Mouse (Mus musculus): Measurements from ENCODE around the gene Tesc. TPM values are rescaled to one million over a fixed set of nuclear protein-coding genes. Genes with fewer than 3 reads are reported as not detected.

The Tesc gene
- polyA plus RNA-seq, 1 experiment: 0.13 TPM

GRCm38 (mm10) chr5:117993550-117993949 is 34.0 kb upstream of the Tesc start:
- Histone ChIP-seq H3K4me3 (replicated peaks) (no peak overlapping the region), H3K9me3 (ENCODE audit: control insufficient read depth, low read length) (no peaks in the 10 kb centered on the region), H3K27me3 (ENCODE audit: control insufficient read depth) (no peaks in the 10 kb centered on the region), H3K4me1 (ENCODE audit: control insufficient read depth) (peaks cover 8% of the 10 kb centered on the region), H3K36me3 (ENCODE audit: control insufficient read depth) (peaks cover 71% of the 10 kb centered on the region)
- TF ChIP-seq GATA1 (IDR thresholded peaks at IDR 0.05; ENCODE audit: low read length) (no peak), TAL1 (IDR thresholded peaks at IDR 0.05; ENCODE audit: low read length) (no peak)

DNA sequence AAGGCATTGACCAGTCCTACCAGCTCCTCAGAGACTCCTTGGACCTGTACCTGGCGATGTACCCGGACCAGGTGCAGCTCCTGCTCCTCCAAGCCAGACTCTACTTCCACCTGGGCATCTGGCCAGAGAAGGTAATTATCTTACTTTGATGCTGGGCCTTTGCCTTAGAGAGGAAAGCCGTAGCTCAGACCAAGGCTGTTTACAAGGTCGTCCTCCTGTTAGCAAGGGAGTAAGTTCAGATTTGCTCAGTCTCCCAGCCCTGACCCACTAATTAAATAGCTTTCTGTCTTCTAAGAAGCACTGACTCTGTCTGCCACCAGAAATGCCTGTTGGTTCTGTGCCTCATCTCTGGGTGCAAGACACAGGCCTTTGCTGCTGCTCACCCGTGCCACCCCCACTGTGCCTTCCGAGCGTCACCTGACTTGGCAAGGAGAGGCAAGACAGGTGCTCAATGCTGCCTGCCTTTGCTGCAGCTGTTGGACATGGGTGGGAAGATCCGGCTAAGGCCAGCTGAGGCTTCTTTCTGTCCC is 32.1 kb upstream of the Tesc start:
- Histone ChIP-seq H3K27me3 (ENCODE audit: control insufficient read depth) (no peaks in the 10 kb centered on the region), H3K4me1 (ENCODE audit: control insufficient read depth) (no peaks in the 10 kb centered on the region), H3K36me3 (ENCODE audit: control insufficient read depth) (peaks cover 67% of the 10 kb centered on the region), H3K4me3 (replicated peaks) (no peak overlapping the region), H3K9me3 (ENCODE audit: control insufficient read depth, low read length) (no peaks in the 10 kb centered on the region)
- TF ChIP-seq TAL1 (IDR thresholded peaks at IDR 0.05; ENCODE audit: low read length) (no peak), GATA1 (IDR thresholded peaks at IDR 0.05; ENCODE audit: low read length) (no peak)

DNA sequence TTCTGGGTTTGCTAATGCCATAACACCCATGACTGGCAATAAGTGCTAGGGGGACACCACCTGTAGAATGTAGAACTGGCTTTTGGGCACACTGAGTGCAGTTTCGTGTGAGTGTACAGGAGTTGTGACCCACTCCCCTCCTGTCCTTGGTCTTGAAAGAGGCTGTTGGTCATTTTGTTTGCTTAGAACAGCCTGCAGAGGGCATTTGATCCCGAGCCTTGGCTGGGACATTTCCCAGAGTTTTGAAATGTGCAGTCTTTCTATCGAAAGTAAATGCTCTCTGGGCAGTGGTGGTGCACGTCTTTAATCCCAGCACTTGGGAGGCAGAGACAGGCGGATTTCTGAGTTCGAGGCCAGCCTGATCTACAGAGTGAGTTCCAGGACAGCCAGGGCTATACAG is 31.6 kb upstream of the Tesc start:
- TF ChIP-seq GATA1 (IDR thresholded peaks at IDR 0.05; ENCODE audit: low read length): no peak
- TF ChIP-seq TAL1 (IDR thresholded peaks at IDR 0.05; ENCODE audit: low read length): no peak
- H3K27me3 ChIP-seq (ENCODE audit: control insufficient read depth): no peaks in the 10 kb centered on the region
- H3K4me3 ChIP-seq (replicated peaks): no peak overlapping the region
- H3K36me3 ChIP-seq (ENCODE audit: control insufficient read depth): peaks cover 67% of the 10 kb centered on the region
- H3K4me1 ChIP-seq (ENCODE audit: control insufficient read depth): no peaks in the 10 kb centered on the region
- H3K9me3 ChIP-seq (ENCODE audit: control insufficient read depth, low read length): no peaks in the 10 kb centered on the region

GRCm38 (mm10) chr5:117996581-117996980 is 31.0 kb upstream of the Tesc start:
- H3K4me1 ChIP-seq (ENCODE audit: control insufficient read depth): no peaks in the 10 kb centered on the region
- H3K36me3 ChIP-seq (ENCODE audit: control insufficient read depth): peaks cover 63% of the 10 kb centered on the region
- no peaks in the 10 kb centered on the region for H3K27me3 ChIP-seq (ENCODE audit: control insufficient read depth)
- TF ChIP-seq GATA1 (IDR thresholded peaks at IDR 0.05; ENCODE audit: low read length) (no peak), TAL1 (IDR thresholded peaks at IDR 0.05; ENCODE audit: low read length) (no peak)
- H3K4me3 ChIP-seq (replicated peaks): no peak overlapping the region
- H3K9me3 ChIP-seq (ENCODE audit: control insufficient read depth, low read length): no peaks in the 10 kb centered on the region

- H3K36me3 ChIP-seq (ENCODE audit: control insufficient read depth): peaks cover 64% of the 10 kb centered on the region
- no peaks in the 10 kb centered on the region for H3K9me3 ChIP-seq (ENCODE audit: control insufficient read depth, low read length)
- no peak overlapping the region for H3K4me3 ChIP-seq (replicated peaks)
- H3K27me3 ChIP-seq (ENCODE audit: control insufficient read depth): no peaks in the 10 kb centered on the region
- no peak for TF ChIP-seq TAL1 (IDR thresholded peaks at IDR 0.05; ENCODE audit: low read length)
- H3K4me1 ChIP-seq (ENCODE audit: control insufficient read depth): no peaks in the 10 kb centered on the region
Observed at GRCm38 (mm10) chr5:117997434-117997970, 30.0 kb upstream of the Tesc start.

- Histone ChIP-seq H3K4me1 (ENCODE audit: control insufficient read depth) (no peaks in the 10 kb centered on the region), H3K36me3 (ENCODE audit: control insufficient read depth) (peaks cover 72% of the 10 kb centered on the region), H3K27me3 (ENCODE audit: control insufficient read depth) (no peaks in the 10 kb centered on the region), H3K4me3 (replicated peaks) (no peak overlapping the region), H3K9me3 (ENCODE audit: control insufficient read depth, low read length) (no peaks in the 10 kb centered on the region)
- no peak for TF ChIP-seq GATA1 (IDR thresholded peaks at IDR 0.05; ENCODE audit: low read length)
- no peak for TF ChIP-seq TAL1 (IDR thresholded peaks at IDR 0.05; ENCODE audit: low read length)
Observed at GRCm38 (mm10) chr5:117999061-117999460, 28.5 kb upstream of the Tesc start.

DNA sequence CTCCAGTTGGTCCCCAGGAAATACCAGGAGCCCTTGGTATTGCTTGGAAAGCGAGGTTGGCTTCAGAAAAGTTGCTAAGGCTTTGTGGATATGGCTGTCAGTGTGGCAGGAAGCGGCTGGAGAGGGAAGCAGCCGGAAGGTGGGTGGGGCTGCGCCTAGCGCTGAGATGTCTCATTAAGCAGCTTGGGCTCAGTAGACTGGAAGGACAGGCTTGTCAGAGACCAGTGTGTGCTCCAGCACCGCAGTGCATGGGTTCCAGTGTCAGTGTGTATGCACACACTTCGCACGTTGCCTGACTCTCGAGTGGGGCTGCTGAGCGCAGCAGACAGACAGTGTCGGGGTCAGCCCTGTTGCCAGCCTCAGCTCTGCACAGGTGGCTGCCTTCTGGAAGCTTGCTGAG is 28.0 kb upstream of the Tesc start:
- H3K27me3 ChIP-seq (ENCODE audit: control insufficient read depth): no peaks in the 10 kb centered on the region
- TF ChIP-seq TAL1 (IDR thresholded peaks at IDR 0.05; ENCODE audit: low read length) (no peak), GATA1 (IDR thresholded peaks at IDR 0.05; ENCODE audit: low read length) (no peak)
- H3K9me3 ChIP-seq (ENCODE audit: control insufficient read depth, low read length): no peaks in the 10 kb centered on the region
- peaks cover 66% of the 10 kb centered on the region for H3K36me3 ChIP-seq (ENCODE audit: control insufficient read depth)
- H3K4me1 ChIP-seq (ENCODE audit: control insufficient read depth): no peaks in the 10 kb centered on the region
- H3K4me3 ChIP-seq (replicated peaks): no peak overlapping the region

- Histone ChIP-seq H3K4me1 (ENCODE audit: control insufficient read depth) (no peaks in the 10 kb centered on the region), H3K27me3 (ENCODE audit: control insufficient read depth) (no peaks in the 10 kb centered on the region), H3K4me3 (replicated peaks) (no peak overlapping the region), H3K9me3 (ENCODE audit: control insufficient read depth, low read length) (no peaks in the 10 kb centered on the region), H3K36me3 (ENCODE audit: control insufficient read depth) (peaks cover 57% of the 10 kb centered on the region)
- TF ChIP-seq GATA1 (IDR thresholded peaks at IDR 0.05; ENCODE audit: low read length): no peak
- no peak for TF ChIP-seq TAL1 (IDR thresholded peaks at IDR 0.05; ENCODE audit: low read length)
Observed at GRCm38 (mm10) chr5:118002059-118002458, 25.5 kb upstream of the Tesc start.

GRCm38 (mm10) chr5:118004619-118005018 is 22.9 kb upstream of the Tesc start:
- H3K4me3 ChIP-seq (replicated peaks): no peak overlapping the region
- no peaks in the 10 kb centered on the region for H3K27me3 ChIP-seq (ENCODE audit: control insufficient read depth)
- H3K9me3 ChIP-seq (ENCODE audit: control insufficient read depth, low read length): no peaks in the 10 kb centered on the region
- TF ChIP-seq GATA1 (IDR thresholded peaks at IDR 0.05; ENCODE audit: low read length) (no peak), TAL1 (IDR thresholded peaks at IDR 0.05; ENCODE audit: low read length) (no peak)
- peaks cover 54% of the 10 kb centered on the region for H3K36me3 ChIP-seq (ENCODE audit: control insufficient read depth)
- no peaks in the 10 kb centered on the region for H3K4me1 ChIP-seq (ENCODE audit: control insufficient read depth)

DNA sequence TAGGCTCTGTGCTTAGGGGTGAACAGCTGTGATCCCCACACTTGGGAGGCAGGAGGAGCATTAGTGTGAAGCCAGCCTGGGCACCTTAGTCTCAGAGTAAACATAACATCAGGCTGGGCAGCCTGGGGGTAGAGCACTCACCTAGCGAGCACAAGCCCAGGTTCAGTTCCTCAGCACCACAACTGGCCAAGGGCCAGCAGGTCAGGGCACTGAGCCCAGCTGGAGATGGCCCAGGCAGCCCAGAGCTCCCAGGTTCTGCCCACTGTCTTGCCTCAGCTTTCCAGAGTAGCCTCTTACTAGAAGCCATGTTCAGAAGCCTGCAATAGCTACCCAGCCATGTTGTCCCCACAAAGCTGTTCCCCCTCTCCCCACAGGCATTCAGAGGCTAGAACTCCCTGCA is 21.8 kb upstream of the Tesc start:
- H3K27me3 ChIP-seq (ENCODE audit: control insufficient read depth): no peaks in the 10 kb centered on the region
- no peaks in the 10 kb centered on the region for H3K9me3 ChIP-seq (ENCODE audit: control insufficient read depth, low read length)
- H3K4me1 ChIP-seq (ENCODE audit: control insufficient read depth): no peaks in the 10 kb centered on the region
- peaks cover 47% of the 10 kb centered on the region for H3K36me3 ChIP-seq (ENCODE audit: control insufficient read depth)
- H3K4me3 ChIP-seq (replicated peaks): no peak overlapping the region
- TF ChIP-seq GATA1 (IDR thresholded peaks at IDR 0.05; ENCODE audit: low read length) (no peak), TAL1 (IDR thresholded peaks at IDR 0.05; ENCODE audit: low read length) (no peak)

Measured in erythroblast, embryonic 14.5 days (primary cell).